Mouse (Mus musculus) adrenal gland, postnatal 36 days (tissue): Measurements from ENCODE around the gene Prelid3b. TPM values are rescaled to one million over a fixed set of nuclear protein-coding genes. Genes with fewer than 3 reads are reported as not detected.

Experiments
- DNase-seq, 2 experiments: peaks; one replicate each; pipeline ENCODE4 v3.0.0; 2021; ENCODE audit warnings: mixed read lengths in 1 of 2
- long read RNA-seq, 2 experiments: library from polyadenylated mRNA; stranded (forward); transcript quantifications; one replicate each; pipeline ENCODE4 v2.0.0; 2021; ENCODE audit warnings: borderline sequencing depth in 2 of 2
- total RNA-seq, 2 experiments: library from RNA; stranded (reverse); gene quantifications; 2 replicates each; pipeline ENCODE4 v1.2.3; 2021

Prelid3b gene
- 100 to 1,000 TPM; 121 to 124 TPM for total RNA-seq
- long read RNA-seq, experiment 1, transcript Prelid3b-201 (6 exons, 1,553 nt): major isoform, 207 of 228 reads
- long read RNA-seq, experiment 1, partial matches to known transcripts: 3 of 228 reads
- long read RNA-seq, experiment 1, other reads (novel, unspliced or antisense): 17 of 228 reads
- long read RNA-seq, experiment 2, transcript Prelid3b-201 (6 exons, 1,553 nt): major isoform, 89 of 98 reads
- long read RNA-seq, experiment 2, partial matches to known transcripts: 1 of 98 reads
- long read RNA-seq, experiment 2, other reads (novel, unspliced or antisense): 8 of 98 reads

GRCm38 (mm10) chr2:174472818-174473549 lies at the start of gene Prelid3b:
Prelid3b (minus strand) TSS chr2:174473081.
- DNase-seq: peak; percentile 100

DNA sequence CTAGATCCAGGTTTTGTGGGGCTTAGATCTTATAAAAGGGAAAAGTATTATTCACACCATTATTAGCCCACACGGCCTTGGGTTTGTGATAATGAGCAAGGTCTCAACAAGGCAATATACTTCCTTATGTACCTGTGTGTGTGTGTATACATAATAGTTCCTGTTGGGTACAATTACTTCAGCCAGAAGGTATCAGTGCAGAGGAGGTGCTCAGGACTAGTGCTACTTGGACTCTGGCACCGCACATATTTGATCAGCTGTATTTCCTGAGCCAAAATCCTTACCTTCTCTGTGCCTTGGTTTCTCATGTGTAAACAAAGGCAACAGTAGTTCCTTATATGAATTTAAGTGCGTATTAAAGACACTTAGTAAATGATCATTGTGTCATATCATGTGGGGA lies 49.3 kb upstream of the Prelid3b start:
- DNase-seq: no peak

- DNase-seq: no peak
These were observed 44.5 kb upstream of the Prelid3b start for GRCm38 (mm10) chr2:174517141-174518079.

DNA sequence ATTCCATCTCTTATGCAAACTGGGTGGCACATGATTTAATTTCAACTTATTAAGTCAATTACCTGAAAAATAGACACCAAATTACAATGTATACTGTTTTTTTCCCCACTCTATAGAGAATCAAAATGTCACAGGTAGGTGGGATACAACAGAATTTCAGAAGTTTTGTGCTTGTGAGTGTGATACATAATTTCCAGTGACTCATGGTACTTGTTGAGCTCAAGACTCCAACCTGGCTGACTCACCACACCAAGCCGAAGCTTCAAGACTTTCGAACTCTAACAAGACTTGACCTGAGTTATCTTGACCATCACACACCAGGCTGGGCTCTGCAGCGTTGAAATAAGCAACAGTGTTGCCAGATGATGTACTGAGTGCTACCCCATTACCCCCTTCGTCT lies 42.0 kb upstream of the Prelid3b start:
- DNase-seq: no peak

GRCm38 (mm10) chr2:174513827-174514226 lies 40.9 kb upstream of the Prelid3b start:
- no peak for DNase-seq

GRCm38 (mm10) chr2:174509825-174510224 lies 36.9 kb upstream of the Prelid3b start:
- no peak for DNase-seq

- no peak for DNase-seq
These were observed 35.1 kb upstream of the Prelid3b start for GRCm38 (mm10) chr2:174507998-174508397.

- DNase-seq: peak; percentile 37 to 50
These were observed 30.1 kb upstream of the Prelid3b start for GRCm38 (mm10) chr2:174502831-174503460.

GRCm38 (mm10) chr2:174502321-174502720 lies 29.4 kb upstream of the Prelid3b start:
- DNase-seq: no peak

GRCm38 (mm10) chr2:174501517-174501916 lies 28.6 kb upstream of the Prelid3b start:
- DNase-seq: no peak

DNA sequence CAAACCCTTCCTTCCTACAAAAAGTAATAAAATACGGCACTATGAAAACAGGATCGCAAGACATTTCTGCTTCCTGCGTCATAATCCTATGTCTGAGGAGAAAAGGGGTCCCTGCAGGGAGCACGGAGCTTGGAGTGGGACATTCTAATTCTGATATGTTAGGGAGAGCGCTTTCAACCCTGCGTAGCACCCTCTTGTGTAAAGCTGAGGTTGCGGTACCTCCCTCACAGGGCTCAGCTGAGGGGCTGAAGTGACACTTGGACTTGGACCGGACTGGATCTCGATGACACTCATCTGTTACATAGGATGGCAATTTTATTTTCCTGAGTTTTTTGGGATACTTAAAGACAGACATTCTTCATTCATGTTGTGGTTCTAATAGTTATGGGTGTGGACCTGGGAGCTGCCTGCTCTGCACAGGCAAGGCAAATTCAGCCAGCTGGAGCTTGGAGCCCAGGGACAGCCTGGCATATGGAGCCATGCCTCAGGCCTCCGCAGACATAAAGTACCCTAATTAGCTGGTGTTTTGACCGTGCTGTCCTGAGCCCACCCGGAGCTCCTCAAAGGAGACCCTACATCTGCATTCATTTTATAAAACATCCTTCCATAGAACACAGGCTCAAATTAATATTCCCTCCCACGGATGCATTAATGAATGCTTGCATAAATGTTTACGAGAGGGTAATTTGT lies 28.1 kb upstream of the Prelid3b start:
- DNase-seq: no peak

GRCm38 (mm10) chr2:174492858-174493257 lies 20.0 kb upstream of the Prelid3b start:
- DNase-seq: peak in 1 of 2 experiments; percentile 42

DNA sequence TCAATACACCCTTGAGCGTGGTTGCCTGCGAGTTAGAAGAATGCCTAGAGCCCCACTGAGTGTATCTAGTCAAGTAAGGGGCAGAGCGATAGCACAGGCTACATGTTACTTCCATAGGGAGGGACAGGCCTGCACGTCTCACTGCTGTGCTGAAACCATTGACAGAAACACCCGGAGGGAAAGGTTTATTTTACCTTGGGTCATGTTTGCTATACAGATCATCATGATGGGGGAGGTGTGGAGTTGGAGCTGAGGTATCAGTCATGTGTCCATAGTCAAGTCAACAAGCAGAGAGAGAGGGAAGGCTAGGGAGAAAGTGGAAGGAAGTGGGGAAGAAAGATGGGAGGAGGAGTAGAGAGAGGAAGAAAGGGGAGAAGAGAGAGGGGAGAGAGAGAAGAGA lies 14.1 kb upstream of the Prelid3b start:
- no peak for DNase-seq

DNA sequence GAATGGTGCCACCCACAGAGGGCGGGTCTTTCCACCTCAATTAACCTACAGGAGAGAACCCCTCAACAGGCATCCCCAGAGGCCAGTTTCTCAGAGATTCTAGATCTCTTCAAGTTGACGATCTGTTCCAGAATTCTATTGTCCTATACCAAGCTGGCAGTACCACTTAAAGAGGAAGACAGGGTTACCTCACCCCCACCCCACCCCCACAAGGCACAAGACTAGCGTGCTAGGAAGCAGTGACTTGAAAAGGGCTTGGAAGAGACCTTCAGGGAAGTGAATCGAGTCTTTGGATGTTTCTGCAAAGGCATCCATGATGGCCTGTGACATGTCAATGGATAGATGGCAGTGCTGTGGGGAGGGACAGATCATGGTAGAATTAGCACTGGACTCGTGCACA lies 5.9 kb upstream of the Prelid3b start:
- no peak for DNase-seq

DNA sequence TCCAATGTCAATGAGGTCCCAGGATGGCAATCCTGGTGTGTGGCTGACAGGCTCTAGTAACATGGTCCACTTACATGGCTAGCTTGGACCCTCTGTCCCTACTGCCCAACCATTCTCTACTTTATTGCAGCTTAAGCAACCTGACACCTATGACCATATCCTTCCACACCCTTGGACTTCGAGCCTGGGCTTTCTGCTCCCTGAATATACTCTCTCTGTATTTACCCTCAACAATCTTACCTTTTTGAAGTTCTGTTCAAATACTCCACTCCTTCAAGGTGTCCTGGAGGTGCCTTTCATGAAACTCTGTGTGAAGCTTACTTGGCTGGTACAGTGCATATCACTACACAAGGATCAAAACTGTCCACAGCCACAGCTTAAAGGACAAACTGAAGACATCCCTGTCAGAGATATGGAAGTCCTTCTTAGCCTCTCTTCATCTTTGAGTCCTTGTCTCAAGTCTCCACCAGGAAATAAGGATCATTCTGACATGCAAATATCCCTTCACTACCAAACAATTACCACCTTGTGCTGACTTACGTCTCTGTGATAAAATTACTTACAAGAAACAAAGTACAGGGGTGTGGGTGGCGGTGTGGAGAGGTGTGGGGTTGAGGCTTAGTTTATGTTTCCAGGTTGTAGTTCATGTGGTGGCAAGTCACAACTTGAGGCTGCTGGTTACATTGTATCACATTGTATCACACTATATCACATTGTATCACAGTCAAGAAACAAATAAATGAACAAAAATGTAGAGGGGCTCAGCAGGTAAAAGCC lies 4.8 kb upstream of the Prelid3b start:
- no peak for DNase-seq

DNA sequence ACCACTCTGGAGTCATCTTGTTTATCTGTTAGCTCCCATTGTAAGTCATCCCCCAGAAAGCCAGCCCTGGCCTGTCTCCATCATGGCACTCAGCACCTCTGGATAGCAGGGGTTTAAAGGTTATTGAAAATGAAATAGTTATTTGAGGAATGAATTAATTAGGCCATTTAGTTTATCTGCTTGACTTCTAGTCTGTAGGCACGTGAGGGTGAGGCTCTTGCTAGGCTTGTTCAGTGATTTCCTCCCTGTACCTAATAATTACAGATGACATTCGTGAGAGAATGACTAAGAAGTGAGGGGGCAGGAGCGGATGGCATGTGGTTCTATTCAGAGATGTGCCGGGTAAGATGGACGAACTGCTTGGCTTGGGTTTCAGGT lies 658 bp upstream of the Prelid3b start:
- no peak for DNase-seq

DNA sequence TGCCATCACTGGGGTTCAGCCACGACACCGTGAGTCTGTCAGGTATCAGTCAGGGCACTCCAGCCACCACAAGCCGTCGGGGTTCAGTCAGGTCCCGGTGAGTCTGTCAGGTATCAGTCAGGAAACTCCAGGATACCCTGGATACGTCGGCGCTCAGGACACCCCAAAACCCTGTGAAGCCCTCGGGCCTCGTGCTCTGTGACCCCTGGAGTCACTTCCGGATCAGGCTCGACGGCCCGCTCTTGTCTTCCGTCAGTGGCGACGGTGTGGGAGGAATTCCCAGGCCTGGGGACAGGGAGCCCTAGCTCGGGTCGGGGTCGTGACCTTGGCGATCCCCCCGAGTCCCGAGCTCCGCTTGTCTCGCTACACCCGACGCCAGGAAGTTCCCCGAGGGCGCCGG lies 474 bp downstream of the Prelid3b start:
- no peak for DNase-seq

DNA sequence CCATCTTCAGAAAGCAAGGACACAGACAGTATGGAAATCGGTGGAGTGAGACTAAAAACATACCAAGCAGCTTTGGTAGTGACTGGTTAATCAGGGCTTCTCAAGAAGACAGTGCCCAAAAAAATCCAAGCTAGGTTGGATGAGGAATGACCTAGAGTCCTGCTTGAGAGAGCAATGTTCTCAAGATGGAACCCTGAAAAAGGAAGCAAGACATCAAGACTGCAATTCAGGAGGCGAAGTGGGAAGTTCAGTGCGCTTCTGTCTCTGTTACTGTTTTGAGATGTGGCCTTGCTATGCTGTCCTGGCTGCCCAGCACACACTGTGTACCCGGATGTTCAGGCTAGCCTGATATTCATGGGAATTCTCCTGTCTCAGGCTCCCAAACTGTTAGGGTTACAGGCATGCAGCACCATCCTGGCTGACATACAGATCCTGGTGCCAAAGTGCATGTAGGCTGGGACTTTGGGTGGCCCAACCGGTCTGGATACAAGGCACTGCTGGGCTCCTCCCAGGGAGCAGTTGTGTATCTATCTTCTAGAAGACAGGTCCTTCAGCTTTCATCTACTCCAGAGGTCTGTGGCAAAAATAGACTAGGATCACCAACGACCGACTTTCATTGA lies 2.0 kb downstream of the Prelid3b start:
- peak in 1 of 2 experiments; percentile 32 for DNase-seq

DNA sequence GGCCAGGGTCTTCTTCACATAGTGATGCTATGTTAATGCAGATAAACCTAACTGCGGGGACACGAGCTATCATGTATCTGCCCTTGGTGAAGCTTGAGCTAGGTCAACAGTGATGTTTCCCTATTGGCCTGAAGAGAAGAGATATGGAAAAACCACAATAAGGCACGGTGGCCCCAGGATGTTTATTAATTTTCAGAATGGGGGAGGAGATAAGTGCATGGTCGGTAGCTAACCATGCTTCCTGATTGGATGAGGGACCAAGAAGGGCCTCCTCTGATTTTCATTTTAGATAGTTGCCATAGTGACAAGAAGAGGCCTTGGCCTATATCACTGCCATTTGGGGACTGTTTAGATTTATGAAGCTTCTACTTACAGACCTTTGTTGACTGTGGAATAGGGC lies 2.5 kb downstream of the Prelid3b start:
- peak; percentile 24 to 32 for DNase-seq
